Mouse (Mus musculus): ENCODE measurements at regions not wholly inside any gene's neighbourhood (a gene's known extent, or its start where the extent isn't known, plus 50 kb on each side); places are given as distances from the start of the nearest gene placed in this dataset.

GRCm38 (mm10) chr19:53442756-53443654 lies 52.6 kb upstream of the Smndc1 start:
- H3K4me2 ChIP-seq: no peak overlapping the region
- WGBS: 80% methylated on average over 22 of the region's 22 CpGs
- no peak overlapping the region for H3K4me3 ChIP-seq (ENCODE audit: low read depth, low read length)
- H3K27me3 ChIP-seq (ENCODE audit: insufficient read depth, low read length): no peaks in the 10 kb centered on the region
- no peak for DNase-seq
- no peaks in the 10 kb centered on the region for H3K9me3 ChIP-seq (ENCODE audit: low read depth, low read length)
- no peak overlapping the region for H3K9ac ChIP-seq
- H3K27ac ChIP-seq (ENCODE audit: low read depth): no peak overlapping the region
- ATAC-seq (ENCODE audit: insufficient read depth): no peak
- peaks cover 18% of the 10 kb centered on the region; the same call in 1 of the 2 replicates for H3K4me1 ChIP-seq (ENCODE audit: insufficient read depth)
- H3K36me3 ChIP-seq (ENCODE audit: insufficient read depth): no peaks in the 10 kb centered on the region
- TF ChIP-seq CTCF (IDR thresholded peaks at IDR 0.05; ENCODE audit: low read depth): no peak

- Histone ChIP-seq H3K27me3 (ENCODE audit: insufficient read depth, low read length) (no peaks in the 10 kb centered on the region), H3K4me1 (ENCODE audit: insufficient read depth) (peaks cover 16% of the 10 kb centered on the region; the same call in 1 of the 2 replicates)
- no peak for TF ChIP-seq CTCF (IDR thresholded peaks at IDR 0.05; ENCODE audit: low read depth)
Observed at GRCm38 (mm10) chr19:53442132-53442610, 51.8 kb upstream of the Smndc1 start.

GRCm38 (mm10) chr19:53441449-53442131 lies 51.2 kb upstream of the Smndc1 start:
- Histone ChIP-seq H3K9me3 (ENCODE audit: low read depth, low read length) (no peaks in the 10 kb centered on the region), H3K27ac (ENCODE audit: low read depth) (no peak overlapping the region), H3K36me3 (ENCODE audit: insufficient read depth) (no peaks in the 10 kb centered on the region), H3K9ac (no peak overlapping the region), H3K4me1 (ENCODE audit: insufficient read depth) (peaks cover 14% of the 10 kb centered on the region; the same call in 1 of the 2 replicates), H3K27me3 (ENCODE audit: insufficient read depth, low read length) (no peaks in the 10 kb centered on the region), H3K4me3 (ENCODE audit: low read depth, low read length) (no peak overlapping the region), H3K4me2 (no peak overlapping the region)
- ATAC-seq (ENCODE audit: insufficient read depth) (no peak), DNase-seq (no peak)
- WGBS: 76% methylated on average over 13 of the region's 13 CpGs
- no peak for TF ChIP-seq CTCF (IDR thresholded peaks at IDR 0.05; ENCODE audit: low read depth)

More at GRCm38 (mm10) chr19:53442132-53442610, 51.8 kb upstream of the Smndc1 start:
- no peak overlapping the region for H3K9ac ChIP-seq
- ATAC-seq (ENCODE audit: insufficient read depth) (no peak), DNase-seq (no peak)
- no peaks in the 10 kb centered on the region for H3K36me3 ChIP-seq (ENCODE audit: insufficient read depth)
- H3K27ac ChIP-seq (ENCODE audit: low read depth): no peak overlapping the region
- no peak overlapping the region for H3K4me2 ChIP-seq
- 90% methylated on average over 4 of the region's 4 CpGs for WGBS
- no peak overlapping the region for H3K4me3 ChIP-seq (ENCODE audit: low read depth, low read length)
- H3K9me3 ChIP-seq (ENCODE audit: low read depth, low read length): no peaks in the 10 kb centered on the region

- Histone ChIP-seq H3K36me3 (ENCODE audit: insufficient read depth) (no peaks in the 10 kb centered on the region), H3K4me3 (ENCODE audit: low read depth, low read length) (no peak overlapping the region), H3K9ac (no peak overlapping the region), H3K27ac (ENCODE audit: low read depth) (no peak overlapping the region), H3K27me3 (ENCODE audit: insufficient read depth, low read length) (no peaks in the 10 kb centered on the region), H3K4me1 (ENCODE audit: insufficient read depth) (peaks cover 14% of the 10 kb centered on the region; the same call in 1 of the 2 replicates), H3K9me3 (ENCODE audit: low read depth, low read length) (no peaks in the 10 kb centered on the region), H3K4me2 (no peak overlapping the region)
- ATAC-seq (ENCODE audit: insufficient read depth) (no peak), DNase-seq (no peak)
- no peak for TF ChIP-seq CTCF (IDR thresholded peaks at IDR 0.05; ENCODE audit: low read depth)
- WGBS: 42% methylated on average over 10 of the region's 10 CpGs
Observed at GRCm38 (mm10) chr19:53440327-53441055, 50.1 kb upstream of the Smndc1 start.
